3 mouse cellular contexts compared by ENCODE assay signal in the genomic region with DNA sequence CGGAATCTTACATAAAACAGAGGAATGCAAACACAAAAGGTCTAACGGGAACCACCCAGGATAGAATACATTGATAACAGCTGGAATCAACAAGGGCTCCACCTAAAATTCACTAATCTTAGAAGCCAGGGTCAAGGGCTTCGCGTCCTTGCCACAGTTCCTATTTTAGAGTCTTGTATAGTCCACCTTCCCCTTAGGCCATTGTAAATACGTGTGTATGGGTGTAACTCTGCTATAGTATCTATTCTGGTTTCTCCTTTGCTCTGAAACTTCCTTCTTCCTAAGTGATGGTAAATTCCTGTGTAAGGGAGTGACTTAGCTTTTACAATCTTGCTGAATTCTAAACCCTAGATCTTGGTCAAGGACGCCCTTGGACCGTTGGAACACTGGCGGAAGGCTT.
DNase-seq lines count a peak whose midpoint lies in the region.

No protein-coding gene starts in this region.

- DNase-seq in ES-CJ7 (ENCODE audit: low read depth, low spot score) (peak; percentile 55), R1 (ENCODE audit: low read depth, low spot score) (peak; percentile 67), ZHBTc4 (ENCODE audit: low read depth, low spot score) (peak; percentile 77)
